Mouse (Mus musculus): ENCODE results near the gene Olfr1340. TPM values are rescaled to one million over a fixed set of nuclear protein-coding genes. Genes with fewer than 3 reads are reported as not detected.

The Olfr1340 gene
- polyA plus RNA-seq, 1 experiment from 2014 or later = not detected

GRCm38 (mm10) chr4:118739574-118739973 is 19.6 kb downstream of the Olfr1340 start:
- Histone ChIP-seq H3K4me2 (no peak overlapping the region), H3K9ac (ENCODE audit: low read length) (no peak overlapping the region), H3K27ac (ENCODE audit: low read depth, low read length) (no peak overlapping the region), H3K27me3 (ENCODE audit: control insufficient read depth, insufficient read depth, low read length) (peaks cover 9% of the 10 kb centered on the region), H3K9me3 (ENCODE audit: control insufficient read depth, low read length) (no peaks in the 10 kb centered on the region), H3K4me1 (ENCODE audit: control insufficient read depth, insufficient read depth, low read length) (no peaks in the 10 kb centered on the region; the same call in 1 of the 2 replicates), H3K4me3 (ENCODE audit: low read depth, low read length) (no peak overlapping the region), H3K36me3 (ENCODE audit: control insufficient read depth, insufficient read depth, low read length) (no peaks in the 10 kb centered on the region)
- no peak for DNase-seq (ENCODE audit: low spot score, missing footprints)
- WGBS = 56% methylated on average over 3 of the region's 3 CpGs
- no peak for ATAC-seq (ENCODE audit: low FRiP score)

- peaks cover 9% of the 10 kb centered on the region for H3K27me3 ChIP-seq (ENCODE audit: control insufficient read depth, insufficient read depth, low read length)
- peak overlapping the region; percentile 1; the same call in 1 of the 2 replicates for H3K4me2 ChIP-seq
- H3K4me3 ChIP-seq (ENCODE audit: low read depth, low read length) = no peak overlapping the region
- ATAC-seq (ENCODE audit: low FRiP score) = no peak
- WGBS = 2% methylated on average over 11 of the region's 11 CpGs
- no peaks in the 10 kb centered on the region for H3K9me3 ChIP-seq (ENCODE audit: control insufficient read depth, low read length)
- no peaks in the 10 kb centered on the region for H3K36me3 ChIP-seq (ENCODE audit: control insufficient read depth, insufficient read depth, low read length)
- H3K9ac ChIP-seq (ENCODE audit: low read length) = no peak overlapping the region
- no peak overlapping the region for H3K27ac ChIP-seq (ENCODE audit: low read depth, low read length)
- H3K4me1 ChIP-seq (ENCODE audit: control insufficient read depth, insufficient read depth, low read length) = no peaks in the 10 kb centered on the region; the same call in 1 of the 2 replicates
- peak; percentile 84 for DNase-seq (ENCODE audit: low spot score, missing footprints)
Observed at GRCm38 (mm10) chr4:118740988-118741698, 21.2 kb downstream of the Olfr1340 start.

DNA sequence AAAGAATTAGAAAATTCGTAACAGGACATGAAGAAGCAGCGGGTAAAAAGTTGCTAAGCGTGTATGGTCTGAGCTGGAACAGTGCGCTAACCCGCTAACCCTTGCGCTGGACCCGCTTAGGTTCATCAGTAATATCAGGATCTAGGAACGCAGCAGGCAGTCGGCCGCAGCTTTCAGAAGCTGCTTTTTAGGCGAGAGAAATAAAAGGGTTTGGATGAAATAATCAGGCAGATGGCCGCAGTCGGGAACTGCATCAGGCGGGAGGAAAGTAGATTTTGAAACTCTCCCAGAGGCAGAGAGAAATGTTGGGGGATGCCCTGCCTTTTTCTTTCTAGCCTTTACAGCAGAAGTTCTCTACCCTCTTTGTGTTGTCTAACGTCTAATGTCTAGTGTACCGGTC is 21.9 kb downstream of the Olfr1340 start:
- no peak for ATAC-seq (ENCODE audit: low FRiP score)
- H3K9me3 ChIP-seq (ENCODE audit: control insufficient read depth, low read length) = no peaks in the 10 kb centered on the region
- H3K4me3 ChIP-seq (ENCODE audit: low read depth, low read length) = no peak overlapping the region
- H3K27me3 ChIP-seq (ENCODE audit: control insufficient read depth, insufficient read depth, low read length) = peaks cover 9% of the 10 kb centered on the region
- WGBS = 1% methylated on average over 16 of the region's 16 CpGs
- no peaks in the 10 kb centered on the region for H3K36me3 ChIP-seq (ENCODE audit: control insufficient read depth, insufficient read depth, low read length)
- peak overlapping the region; percentile 1; the same call in 1 of the 2 replicates for H3K4me2 ChIP-seq
- no peak overlapping the region for H3K9ac ChIP-seq (ENCODE audit: low read length)
- no peak overlapping the region for H3K27ac ChIP-seq (ENCODE audit: low read depth, low read length)
- peak; percentile 91 for DNase-seq (ENCODE audit: low spot score, missing footprints)
- no peaks in the 10 kb centered on the region; the same call in 1 of the 2 replicates for H3K4me1 ChIP-seq (ENCODE audit: control insufficient read depth, insufficient read depth, low read length)

DNA sequence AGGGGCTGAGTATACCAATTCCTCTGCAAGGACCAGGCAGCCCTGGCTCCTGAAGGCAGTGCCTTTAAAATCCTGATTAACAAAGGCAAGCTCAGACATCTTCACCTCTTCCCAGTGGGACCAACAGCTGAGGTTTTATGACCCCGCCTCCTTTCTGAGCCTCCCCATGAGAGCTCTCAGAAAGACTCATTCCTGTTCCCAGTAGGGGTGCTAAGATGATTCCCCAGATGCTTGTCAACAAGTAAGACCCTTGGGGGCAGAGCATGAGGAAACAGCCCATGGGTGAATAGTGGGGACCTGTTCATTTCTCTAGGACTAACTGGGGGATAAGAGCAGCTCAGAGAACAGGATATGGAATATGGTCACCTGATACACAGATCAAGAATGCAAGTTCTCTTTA is 38.7 kb downstream of the Olfr1340 start, which contains the start of gene Olfr1338:
TSS of gene Olfr1338 (minus strand) at position 101 of the 400 bp plus-strand sequence.
- Histone ChIP-seq H3K36me3 (ENCODE audit: control insufficient read depth, insufficient read depth, low read length) (no peaks in the 10 kb centered on the region), H3K4me1 (ENCODE audit: control insufficient read depth, insufficient read depth, low read length) (no peaks in the 10 kb centered on the region), H3K4me2 (no peak within 1 kb of the TSS), H3K9me3 (ENCODE audit: control insufficient read depth, low read length) (no peaks in the 10 kb centered on the region), H3K4me3 (ENCODE audit: low read depth, low read length) (no peak within 1 kb of the TSS), H3K27me3 (ENCODE audit: control insufficient read depth, insufficient read depth, low read length) (no peaks in the 10 kb centered on the region), H3K27ac (ENCODE audit: low read depth, low read length) (no peak within 1 kb of the TSS), H3K9ac (ENCODE audit: low read length) (no peak within 1 kb of the TSS)
- 92% methylated on average over 1 of the region's 1 CpGs for WGBS
- DNase-seq (ENCODE audit: low spot score, missing footprints) (no peak), ATAC-seq (ENCODE audit: low FRiP score) (no peak)

Other genes starting within 250 kb of the Olfr1340 start
- gene Tie1, start 230.1 kb upstream of the Olfr1340 start, polyA plus RNA-seq (2014; fragmentation: Nextera tagmentation; extraction: Ambion mirVana) = 9.1 and 9.5 TPM in 2 replicates
- 0.42 and 0.46 TPM in 2 replicates for gene 2610528J11Rik, start 193.1 kb upstream of the Olfr1340 start, polyA plus RNA-seq (2014; fragmentation: Nextera tagmentation; extraction: Ambion mirVana)
- 0.11 and 0.22 TPM in 2 replicates for gene Tmem125, start 176.1 kb upstream of the Olfr1340 start, polyA plus RNA-seq (2014; fragmentation: Nextera tagmentation; extraction: Ambion mirVana)
- 1.0 and 1.2 TPM in 2 replicates for gene Cfap57, start 99.4 kb upstream of the Olfr1340 start, polyA plus RNA-seq (2014; fragmentation: Nextera tagmentation; extraction: Ambion mirVana)
- gene Ebna1bp2, start 99.3 kb upstream of the Olfr1340 start, polyA plus RNA-seq (2014; fragmentation: Nextera tagmentation; extraction: Ambion mirVana) = 183 and 197 TPM in 2 replicates
- gene Olfr62, start 61.2 kb upstream of the Olfr1340 start, polyA plus RNA-seq (2014; fragmentation: Nextera tagmentation; extraction: Ambion mirVana) = not detected in 2 replicates
- gene Olfr1342, start 27.4 kb upstream of the Olfr1340 start, polyA plus RNA-seq (2014; fragmentation: Nextera tagmentation; extraction: Ambion mirVana) = not detected in 2 replicates
- not detected in 2 replicates for gene Olfr1341, start 16.6 kb upstream of the Olfr1340 start, polyA plus RNA-seq (2014; fragmentation: Nextera tagmentation; extraction: Ambion mirVana)
- not detected in 2 replicates for gene Olfr1339, start 12.0 kb downstream of the Olfr1340 start, polyA plus RNA-seq (2014; fragmentation: Nextera tagmentation; extraction: Ambion mirVana)
- gene Olfr1338, start 38.6 kb downstream of the Olfr1340 start, polyA plus RNA-seq (2014; fragmentation: Nextera tagmentation; extraction: Ambion mirVana) = not detected in 2 replicates
- gene Olfr1337, start 62.4 kb downstream of the Olfr1340 start, polyA plus RNA-seq (2014; fragmentation: Nextera tagmentation; extraction: Ambion mirVana) = not detected in 2 replicates
- gene Olfr1335, start 89.8 kb downstream of the Olfr1340 start, polyA plus RNA-seq (2014; fragmentation: Nextera tagmentation; extraction: Ambion mirVana) = not detected in 2 replicates
- not detected in 2 replicates for gene Olfr1333, start 116.1 kb downstream of the Olfr1340 start, polyA plus RNA-seq (2014; fragmentation: Nextera tagmentation; extraction: Ambion mirVana)
- gene Olfr1331, start 144.5 kb downstream of the Olfr1340 start, polyA plus RNA-seq (2014; fragmentation: Nextera tagmentation; extraction: Ambion mirVana) = not detected in 2 replicates
- gene Olfr1330, start 168.5 kb downstream of the Olfr1340 start, polyA plus RNA-seq (2014; fragmentation: Nextera tagmentation; extraction: Ambion mirVana) = not detected in 2 replicates
- not detected in 2 replicates for gene Olfr1329, start 197.3 kb downstream of the Olfr1340 start, polyA plus RNA-seq (2014; fragmentation: Nextera tagmentation; extraction: Ambion mirVana)
- not detected in 2 replicates for gene Olfr1328, start 218.5 kb downstream of the Olfr1340 start, polyA plus RNA-seq (2014; fragmentation: Nextera tagmentation; extraction: Ambion mirVana)
- gene Lao1, start 241.4 kb downstream of the Olfr1340 start, polyA plus RNA-seq (2014; fragmentation: Nextera tagmentation; extraction: Ambion mirVana) = not detected in 2 replicates